Mouse (Mus musculus): ENCODE measurements around the gene Nr2c1.

The Nr2c1 gene

DNA sequence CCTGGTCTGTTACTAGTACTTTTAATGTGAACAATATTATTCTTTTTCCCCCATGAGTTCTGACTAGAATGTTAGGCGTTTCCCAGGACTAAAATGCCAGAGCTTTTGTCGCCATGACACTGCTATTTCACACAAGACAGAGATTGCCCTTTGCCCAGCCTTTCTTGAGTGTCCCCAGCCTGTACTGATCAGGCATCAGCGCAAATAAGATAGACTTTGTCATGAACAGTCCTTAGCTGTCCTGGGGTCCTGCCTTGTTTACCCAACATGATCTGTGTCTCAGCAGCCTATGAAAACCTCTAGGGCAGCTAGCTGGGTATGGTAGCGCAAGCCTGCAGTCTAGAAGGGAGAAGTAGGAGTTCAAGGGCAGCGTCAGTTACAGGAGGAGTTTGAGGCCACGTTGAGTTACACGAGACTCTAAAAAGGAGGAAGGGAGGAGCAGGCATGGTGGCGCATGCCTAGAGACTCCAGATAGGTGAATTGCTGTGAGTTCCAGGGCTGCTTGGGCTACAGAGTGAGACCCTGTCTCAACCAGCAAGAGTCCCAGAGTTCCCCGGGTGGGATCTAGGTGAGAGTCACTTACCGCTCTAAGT is 8.8 kb upstream of the Nr2c1 start:
- no peak for DNase-seq (ENCODE audit: low read depth, low spot score)

DNA sequence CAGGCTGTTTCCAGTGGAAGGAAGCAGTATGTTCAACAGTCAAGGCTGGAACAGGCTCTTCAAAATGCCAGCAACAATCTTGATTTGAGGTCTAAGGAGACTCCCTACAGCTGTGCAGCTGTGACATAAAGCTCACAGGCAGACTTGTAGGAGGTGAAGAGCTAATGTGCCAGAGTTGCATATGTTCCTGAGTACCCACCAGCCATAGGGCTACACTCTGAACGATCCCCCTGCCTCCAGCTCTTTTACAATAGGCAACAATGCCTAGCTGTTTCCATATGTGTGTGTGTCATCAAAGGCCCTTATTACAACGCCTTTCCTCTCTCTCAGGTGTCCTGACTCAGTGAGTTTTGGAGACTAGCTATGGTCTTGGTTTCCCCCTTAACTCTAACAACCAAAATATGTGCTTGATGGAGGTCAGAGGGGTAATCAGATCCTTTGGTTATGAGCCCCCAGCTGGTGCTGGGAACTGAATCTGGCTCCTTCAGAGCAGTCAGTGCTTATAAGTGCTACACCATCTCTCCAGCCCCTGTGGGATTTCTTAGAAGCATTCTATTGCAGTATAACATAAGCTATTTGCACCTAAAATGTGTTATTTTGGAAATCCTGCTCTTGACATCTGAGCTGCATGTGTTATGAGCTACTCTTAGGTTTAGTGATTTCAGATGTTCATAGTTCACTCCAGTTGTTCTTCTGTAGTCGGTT is 7.4 kb upstream of the Nr2c1 start:
- no peak for DNase-seq (ENCODE audit: low read depth, low spot score)

DNA sequence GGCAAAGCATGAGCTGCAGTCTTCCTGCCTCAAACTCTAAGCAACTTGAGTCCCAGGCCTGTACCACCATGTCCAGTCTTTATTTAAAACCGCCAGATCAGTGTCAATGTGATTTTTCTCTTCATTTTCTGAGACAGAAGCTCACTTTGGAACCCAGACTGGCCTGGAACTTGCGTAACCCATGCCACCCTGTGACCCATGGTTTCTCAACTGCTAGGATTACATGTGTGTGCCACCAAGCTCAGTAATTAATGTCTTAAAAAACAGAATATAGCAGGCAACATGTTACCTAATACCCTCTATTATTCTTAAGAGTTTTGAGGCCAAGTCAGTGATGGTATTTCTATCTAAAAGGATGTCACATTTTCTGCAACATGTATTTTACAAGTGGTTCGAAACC is 5.4 kb upstream of the Nr2c1 start:
- no peak for DNase-seq (ENCODE audit: low read depth, low spot score)

DNA sequence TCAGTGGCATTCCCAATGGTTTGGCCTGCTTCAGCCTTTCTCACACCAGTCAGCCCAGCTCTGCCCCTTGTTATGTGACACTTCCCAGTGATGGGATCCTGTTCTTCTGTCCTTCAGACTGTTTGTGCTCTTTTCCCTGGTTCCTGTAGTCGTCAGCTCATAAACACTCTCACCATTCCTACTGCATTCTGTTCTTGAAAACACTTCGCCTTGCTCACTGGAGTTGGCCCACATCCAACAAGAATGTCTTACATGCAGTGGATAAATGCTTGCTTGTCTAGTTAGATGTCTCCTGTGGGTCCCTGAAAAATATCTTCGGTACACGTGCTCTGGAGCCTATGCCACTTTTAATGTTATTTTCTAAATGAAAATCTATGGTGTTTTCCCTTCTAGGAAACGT is 3.2 kb upstream of the Nr2c1 start:
- DNase-seq (ENCODE audit: low read depth, low spot score): no peak

DNA sequence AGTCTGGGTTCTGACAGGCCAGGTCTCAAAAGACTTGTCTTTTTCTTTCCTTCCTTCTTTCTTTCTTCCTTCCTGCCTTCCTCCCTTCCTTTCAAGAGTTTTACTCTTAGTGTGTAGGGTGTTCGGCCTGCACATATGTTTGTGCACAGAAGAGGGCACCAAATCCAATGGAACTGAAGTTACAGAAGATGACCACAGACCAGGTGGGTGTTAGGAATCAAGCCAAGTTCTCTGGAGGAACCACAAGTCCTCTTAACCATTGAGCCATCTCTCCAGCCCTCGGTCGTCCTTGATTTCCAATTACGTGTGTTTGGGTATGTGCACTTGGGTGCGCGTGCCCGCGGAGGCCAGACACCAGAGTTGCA is 450 bp upstream of the Nr2c1 start:
- DNase-seq (ENCODE audit: low read depth, low spot score): peak; percentile 90

DNA sequence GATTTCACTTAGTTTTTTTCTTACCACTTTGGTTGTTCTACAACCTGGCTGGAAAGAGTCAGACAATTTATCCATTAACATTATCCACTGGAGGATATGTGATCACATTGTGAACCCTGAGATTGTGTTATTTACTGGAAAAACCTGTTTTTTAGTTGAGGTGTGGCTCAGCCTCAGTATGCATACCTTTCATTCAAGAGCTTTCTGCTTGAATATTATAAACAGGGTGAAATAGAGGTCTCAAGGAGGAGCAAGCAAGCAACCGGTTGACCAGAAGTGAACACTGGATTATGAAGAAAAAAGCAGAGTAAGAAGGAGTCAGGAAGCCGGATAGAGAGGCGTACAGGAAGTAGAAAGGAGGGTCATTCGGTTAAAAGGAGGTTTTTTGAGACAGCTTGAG is 3.7 kb downstream of the Nr2c1 start:
- no peak for DNase-seq (ENCODE audit: low read depth, low spot score)

DNA sequence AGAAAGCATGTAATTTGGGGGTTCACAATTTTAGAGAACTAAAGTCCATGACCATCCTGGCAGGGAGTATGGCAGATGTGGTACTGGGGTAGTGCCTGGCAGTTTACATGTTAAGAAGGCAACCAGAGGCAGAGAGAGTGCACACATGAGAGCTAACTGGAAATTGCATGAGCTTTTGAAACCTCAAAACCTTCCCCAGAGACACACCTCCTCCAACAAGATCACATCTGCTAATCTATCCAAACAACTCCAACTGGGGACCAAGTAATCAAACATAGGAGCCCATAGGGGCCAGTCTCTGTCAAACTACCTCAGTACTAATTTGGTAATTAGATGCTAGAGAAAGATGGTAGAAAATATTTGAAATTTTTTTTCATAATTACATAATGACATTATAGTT is 6.0 kb downstream of the Nr2c1 start:
- no peak for DNase-seq (ENCODE audit: low read depth, low spot score)

DNA sequence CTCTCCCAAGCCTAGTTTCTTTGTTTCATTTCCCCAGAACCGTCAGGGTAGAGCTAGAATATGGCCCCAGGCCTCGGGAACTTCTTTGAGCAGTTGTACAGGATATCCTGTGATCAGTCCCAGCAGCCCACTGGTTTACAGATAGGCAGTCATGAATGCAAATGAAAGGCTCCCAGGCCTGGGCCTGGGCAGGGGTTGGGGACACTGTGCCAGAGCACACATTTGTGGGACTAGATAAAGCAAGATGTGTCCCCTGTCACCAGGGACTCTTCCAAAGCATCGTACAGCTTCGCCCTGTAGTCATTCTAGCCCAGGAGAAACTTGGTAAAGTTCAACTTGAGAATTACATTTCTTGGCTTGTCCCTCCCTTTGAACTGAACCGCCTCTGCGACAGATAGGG is 11.1 kb downstream of the Nr2c1 start:
- DNase-seq (ENCODE audit: low read depth, low spot score): no peak

DNA sequence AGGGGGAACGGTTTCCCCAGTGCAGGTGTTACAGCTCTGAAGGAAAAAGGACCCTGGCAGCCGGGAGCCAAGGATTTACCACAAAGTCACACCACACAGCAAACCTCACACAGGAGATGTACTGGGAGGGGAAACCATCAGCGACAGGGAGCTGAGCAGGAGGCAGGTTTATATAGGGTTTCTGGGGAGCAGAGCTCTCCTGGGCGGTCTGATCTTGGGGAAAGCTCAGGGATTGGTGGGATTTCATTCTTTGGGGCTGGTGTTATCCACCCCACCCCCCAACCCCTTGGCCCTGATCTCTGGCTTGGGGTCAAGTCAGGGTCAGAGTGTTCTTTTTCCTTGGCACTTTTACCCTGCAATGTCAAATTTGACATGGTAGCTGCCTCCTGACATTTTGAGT is 11.6 kb downstream of the Nr2c1 start:
- DNase-seq (ENCODE audit: low read depth, low spot score): no peak

DNA sequence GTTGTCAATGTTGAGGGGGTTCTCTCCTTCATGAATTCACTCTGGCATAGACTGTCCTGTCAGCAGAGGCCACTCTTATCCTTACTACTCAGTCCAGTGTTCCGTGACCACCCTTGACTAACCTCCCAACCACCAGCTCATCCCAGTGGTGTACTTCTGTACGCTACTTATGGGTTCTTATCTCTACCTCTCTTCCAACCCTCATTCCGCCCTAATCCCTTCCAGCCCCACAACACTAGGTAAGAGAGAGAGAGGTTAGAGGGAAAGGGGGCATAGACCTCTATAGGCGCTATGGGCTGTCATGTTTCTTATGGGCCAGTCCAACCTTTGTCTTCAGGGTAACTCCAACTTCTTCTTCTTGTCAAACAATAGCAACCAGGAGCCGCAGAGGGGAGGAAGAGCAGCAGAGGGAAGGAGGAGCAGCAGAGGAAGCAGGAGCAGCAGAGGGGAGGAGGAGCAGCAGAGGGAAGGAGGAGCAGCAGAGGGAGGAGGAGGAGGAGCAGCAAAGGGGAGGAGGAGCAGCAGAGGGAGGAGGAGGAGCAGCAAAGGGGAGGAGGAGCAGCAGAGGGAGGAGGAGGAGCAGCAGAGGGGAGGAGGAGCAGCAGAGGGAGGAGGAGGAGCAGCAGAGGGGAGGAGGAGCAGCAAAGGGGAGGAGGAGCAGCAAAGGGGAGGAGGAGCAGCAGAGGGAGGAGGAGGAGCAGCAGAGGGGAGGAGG is 13.4 kb downstream of the Nr2c1 start:
- DNase-seq (ENCODE audit: low read depth, low spot score): no peak

DNA sequence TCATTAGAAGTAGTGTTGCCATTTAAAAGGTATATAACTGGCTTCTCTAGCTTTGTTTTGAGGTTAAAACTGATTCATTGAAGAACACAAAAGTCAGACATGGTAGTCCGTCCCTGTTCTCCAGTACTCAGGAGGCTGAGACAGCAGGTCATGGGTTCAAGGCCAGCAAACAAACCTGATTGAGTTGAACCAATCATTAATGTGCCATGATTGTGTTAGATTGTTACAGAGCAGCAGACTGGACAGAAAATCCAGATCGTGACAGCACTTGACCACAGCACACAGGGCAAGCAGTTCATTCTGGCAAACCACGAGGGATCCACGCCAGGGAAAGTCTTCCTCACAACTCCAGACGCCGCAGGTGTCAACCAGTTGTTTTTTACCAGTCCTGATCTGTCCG is 14.2 kb downstream of the Nr2c1 start:
- no peak for DNase-seq (ENCODE audit: low read depth, low spot score)

DNA sequence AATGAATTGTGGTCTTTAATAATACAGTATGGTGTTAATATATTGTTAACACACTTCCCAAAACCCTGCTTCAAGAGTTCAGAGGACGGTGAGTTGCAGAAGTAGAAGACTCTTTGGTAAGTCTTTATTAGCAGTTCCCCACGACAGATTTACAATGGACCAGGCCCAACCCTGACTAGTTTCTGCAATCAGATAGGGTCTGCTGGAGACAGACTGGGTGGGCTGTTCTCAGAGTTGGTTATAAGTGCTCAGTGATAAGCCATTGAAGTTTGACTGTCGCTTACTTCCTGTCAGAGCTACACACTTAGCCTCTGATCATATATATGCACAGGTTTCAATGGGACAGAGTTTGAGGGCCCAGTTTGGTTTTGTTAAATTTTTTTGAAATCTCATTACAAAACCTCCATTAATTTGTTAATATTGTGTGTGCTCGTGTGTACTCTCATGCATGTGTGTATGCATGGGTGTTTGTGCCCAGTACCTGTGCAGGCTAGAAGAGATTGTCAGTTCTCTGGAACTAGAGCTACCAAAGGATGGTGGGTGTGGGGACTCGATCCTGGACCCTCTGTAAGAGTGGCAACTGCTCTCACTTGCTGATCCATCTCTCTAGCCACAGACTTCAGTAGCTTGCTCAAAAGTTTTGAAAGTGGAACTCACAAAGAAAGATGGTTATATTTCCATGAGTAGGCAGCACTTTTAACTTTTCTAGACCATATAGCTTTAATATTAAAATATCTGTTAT is 16.5 kb downstream of the Nr2c1 start:
- no peak for DNase-seq (ENCODE audit: low read depth, low spot score)

DNA sequence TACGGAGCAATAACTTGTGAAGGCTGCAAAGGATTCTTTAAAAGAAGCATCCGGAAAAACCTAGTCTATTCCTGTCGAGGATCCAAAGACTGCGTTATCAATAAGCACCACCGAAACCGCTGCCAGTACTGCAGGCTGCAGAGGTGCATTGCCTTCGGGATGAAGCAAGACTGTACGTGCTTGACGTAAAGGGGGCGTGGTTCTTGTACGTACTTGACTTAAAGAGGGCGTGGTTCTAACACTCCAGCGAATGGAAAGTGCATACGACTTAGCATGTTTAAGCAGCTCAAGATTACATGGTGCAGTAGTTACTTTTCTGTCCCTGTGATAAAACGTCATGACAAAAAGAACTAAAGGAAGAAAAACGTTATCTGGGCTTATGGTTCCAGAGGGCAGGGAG is 17.6 kb downstream of the Nr2c1 start:
- DNase-seq (ENCODE audit: low read depth, low spot score): no peak

DNA sequence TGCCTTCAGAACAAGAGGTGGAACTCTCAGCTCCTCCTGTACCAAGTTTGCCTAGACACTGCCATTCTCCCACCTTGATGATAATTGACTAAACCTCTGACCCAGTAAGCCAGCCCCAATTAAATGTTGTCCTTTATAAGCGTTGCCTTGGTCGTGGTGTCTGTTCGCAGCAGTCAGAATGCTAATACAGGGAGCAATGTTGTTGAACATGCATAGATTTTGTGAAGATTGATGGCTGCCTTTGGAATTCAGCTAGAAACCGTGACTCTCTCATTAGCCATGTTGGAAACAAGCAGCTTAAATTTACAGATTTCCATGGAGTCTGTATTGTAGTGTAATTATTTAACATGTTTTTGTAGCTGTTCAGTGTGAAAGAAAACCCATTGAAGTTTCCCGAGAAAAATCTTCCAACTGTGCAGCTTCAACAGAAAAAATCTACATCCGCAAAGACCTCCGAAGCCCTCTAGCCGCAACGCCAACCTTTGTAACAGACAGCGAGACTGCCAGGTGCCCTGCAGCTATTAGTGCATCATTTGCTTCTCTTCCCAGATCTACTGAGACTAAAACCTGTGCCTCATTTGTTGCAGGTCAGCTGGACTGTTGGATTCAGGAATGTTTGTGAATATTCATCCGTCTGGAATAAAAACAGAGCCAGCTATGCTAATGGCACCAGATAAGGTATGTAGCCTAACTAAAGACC is 19.4 kb downstream of the Nr2c1 start:
- no peak for DNase-seq (ENCODE audit: low read depth, low spot score)

DNA sequence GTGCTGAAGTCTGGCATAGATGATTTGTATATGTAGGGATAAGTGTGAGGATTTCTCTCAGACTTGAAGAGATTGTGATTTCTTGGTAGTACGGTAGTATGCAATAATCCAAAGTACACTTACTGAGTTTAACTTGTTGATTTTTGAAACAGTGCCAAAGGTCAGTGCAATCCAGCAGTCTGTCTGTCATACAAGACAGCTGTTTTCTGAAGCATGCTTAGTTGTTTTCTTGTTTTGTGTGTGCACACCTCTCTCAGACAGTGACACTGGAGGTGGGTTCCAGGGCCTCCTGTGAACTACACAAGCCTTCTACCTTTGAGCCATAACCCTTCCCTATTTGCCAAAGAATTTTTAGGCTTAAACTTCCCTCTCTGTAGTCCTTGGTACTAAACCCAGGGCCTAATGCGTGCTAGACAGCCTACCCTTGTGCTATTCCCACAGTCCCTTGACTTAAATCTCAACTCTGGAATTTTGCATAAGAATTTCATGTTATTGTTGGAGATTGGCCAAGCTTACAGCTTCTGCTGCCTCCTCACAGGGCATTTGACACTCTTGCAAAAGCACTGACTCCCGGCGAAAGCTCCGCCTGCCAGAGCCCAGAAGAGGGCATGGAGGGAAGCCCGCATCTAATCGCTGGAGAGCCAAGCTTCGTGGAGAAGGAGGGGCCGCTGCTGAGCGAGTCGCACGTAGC is 23.8 kb downstream of the Nr2c1 start:
- peak; percentile 47 for DNase-seq (ENCODE audit: low read depth, low spot score)

DNA sequence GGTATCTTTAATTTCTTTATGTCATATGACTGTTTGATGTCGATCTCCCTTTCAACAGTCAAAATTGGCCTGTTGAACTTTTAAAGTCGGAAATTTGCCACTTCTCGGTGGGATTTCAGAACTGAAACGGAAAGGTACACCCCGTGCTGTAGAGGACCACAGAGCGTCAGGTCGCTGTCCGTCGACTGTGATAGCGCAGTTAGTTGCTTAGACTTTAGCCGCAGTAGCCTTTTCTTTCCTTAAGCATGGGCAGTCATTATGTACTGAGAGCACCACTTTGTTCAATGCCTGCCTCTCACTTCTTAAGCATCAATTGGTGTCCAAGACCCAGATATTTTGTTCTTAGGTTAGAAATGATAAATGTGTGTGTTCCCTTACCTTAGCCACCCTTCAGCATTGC is 24.3 kb downstream of the Nr2c1 start:
- DNase-seq (ENCODE audit: low read depth, low spot score): no peak

DNA sequence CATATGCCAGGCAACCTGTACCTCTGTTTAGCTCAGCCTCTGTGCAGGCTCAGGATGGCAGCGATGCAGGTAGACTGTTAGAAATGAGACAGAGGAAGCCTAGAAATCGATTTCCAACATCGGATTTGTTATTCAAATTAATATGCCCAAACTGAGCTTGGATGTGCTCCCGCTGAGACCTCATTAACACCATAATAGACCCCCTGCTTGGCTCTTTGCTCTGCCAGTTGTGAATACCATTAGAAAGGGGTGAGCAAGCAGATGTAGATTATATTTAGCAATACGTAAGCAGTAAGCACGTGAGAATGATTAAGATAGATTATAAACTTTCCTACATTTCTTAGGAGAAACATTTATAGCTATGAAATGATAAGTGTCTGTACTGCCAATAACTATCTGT is 24.9 kb downstream of the Nr2c1 start:
- DNase-seq (ENCODE audit: low read depth, low spot score): no peak

DNA sequence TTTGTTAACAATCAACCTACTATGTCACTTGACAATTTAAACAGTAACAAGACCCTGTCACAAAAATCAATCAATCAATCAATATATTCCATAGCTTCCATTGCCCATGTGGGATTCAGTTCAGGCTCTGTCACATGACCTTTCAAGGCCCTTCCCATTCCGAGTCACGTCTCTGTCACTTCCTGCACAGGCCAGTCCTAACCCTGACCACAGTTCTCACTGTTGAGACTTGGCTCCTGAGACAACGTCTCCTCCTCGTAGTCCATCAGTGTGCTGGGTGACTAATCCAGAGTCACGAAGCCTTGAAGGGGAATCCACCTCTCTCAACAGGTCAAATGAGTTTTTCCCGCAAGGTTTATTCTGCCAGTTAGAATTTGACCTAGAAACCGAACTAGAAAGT is 26.8 kb downstream of the Nr2c1 start:
- DNase-seq (ENCODE audit: low read depth, low spot score): peak; percentile 82

DNA sequence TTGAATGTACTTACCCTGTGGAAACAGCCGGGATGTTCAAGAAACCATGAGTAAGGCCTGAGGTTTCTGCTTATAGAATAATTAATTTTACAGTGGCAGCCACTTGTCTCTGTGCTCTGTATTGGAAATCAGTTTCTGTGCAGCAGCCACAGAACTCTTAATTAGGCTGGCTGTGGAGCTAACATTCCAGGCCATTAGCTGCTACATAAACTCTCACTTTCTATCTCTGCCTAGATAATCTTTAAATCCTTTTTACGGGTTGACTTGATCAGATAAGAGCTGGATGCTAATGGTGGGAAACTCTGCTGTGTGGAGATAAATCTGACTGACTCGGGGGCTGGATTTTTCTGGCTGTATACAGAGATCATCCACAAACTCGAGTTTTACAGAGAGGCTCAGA is 35.4 kb downstream of the Nr2c1 start:
- no peak for DNase-seq (ENCODE audit: low read depth, low spot score)

DNA sequence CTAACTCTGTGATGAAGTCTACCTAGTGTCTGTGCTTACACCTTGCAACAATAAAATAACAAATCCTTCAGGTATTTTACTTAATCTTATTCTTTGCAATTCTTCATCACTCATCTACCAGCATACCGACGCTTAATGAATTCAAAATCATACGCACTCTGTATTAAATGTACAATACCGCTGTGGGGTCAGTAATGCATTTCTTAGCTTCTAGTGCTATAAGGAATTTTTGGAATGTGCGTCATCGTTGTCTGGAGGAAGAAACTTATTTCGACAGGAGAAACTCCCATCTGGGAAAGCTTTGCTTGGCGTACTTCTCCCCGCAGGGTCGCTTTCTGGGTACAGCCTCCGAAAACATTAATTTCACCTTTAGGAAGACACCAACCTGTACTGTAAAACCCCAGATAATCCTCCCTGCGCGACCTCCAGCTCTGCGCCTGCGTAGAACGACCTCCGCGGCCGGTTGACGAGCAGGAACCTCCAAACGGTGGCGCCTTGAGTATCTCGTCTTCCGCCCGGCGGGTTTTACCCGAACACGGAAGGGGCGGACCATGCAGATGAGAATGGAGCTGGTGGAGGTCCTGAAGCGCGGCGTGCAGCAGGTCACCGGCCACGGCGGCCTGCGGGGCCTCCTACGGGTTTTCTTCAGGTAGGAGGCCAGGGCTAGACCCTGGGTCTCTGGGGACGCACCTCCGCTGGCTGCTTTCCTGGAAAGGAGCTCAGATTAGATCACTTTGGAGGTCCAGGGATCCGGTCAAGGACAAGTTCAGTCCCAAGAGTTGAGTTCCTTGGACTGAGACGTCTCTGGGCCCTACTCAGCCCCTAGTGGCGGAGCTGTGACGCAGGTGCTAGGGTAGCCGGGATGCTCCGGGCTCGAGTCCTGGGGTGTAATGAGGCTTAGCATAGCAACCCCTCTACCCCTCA is 50.9 kb downstream of the Nr2c1 start, which contains the start of gene Ndufa12:
Gene Ndufa12, plus strand, starts transcription at position 239 of the 924 bp plus-strand sequence.
- peak; percentile 92 for DNase-seq (ENCODE audit: low read depth, low spot score)

Measured in 3T3-L1 (cell line).